Mouse (Mus musculus): ENCODE data around the gene Plrg1. TPM values are rescaled to one million over a fixed set of nuclear protein-coding genes. Genes with fewer than 3 reads are reported as not detected.

Plrg1 gene
- total RNA-seq, 2 experiments from 2014 or later: 40.6 to 45.7 TPM

Other genes starting within 250 kb of the Plrg1 start
- 1 to 10 TPM; 2.9 to 3.5 TPM for gene Rbm46, start 179.0 kb upstream of the Plrg1 start, total RNA-seq (2021)
- gene Lrat, start 151.5 kb upstream of the Plrg1 start, total RNA-seq (2021): under 1 TPM; 0.15 to 0.18 TPM
- gene Fgg, start 47.8 kb upstream of the Plrg1 start, total RNA-seq (2021): 1 to 10 TPM in 1 of 2 experiments, under 1 TPM in 1; 0.78 to 5.0 TPM
- gene Fga, start 29.4 kb upstream of the Plrg1 start, total RNA-seq (2021): 1 to 10 TPM in 1 of 2 experiments, under 1 TPM in 1; 0.59 to 8.2 TPM
- 1 to 10 TPM in 1 of 2 experiments, under 1 TPM in 1; 0.27 to 3.4 TPM for gene Fgb, start 5.7 kb upstream of the Plrg1 start, total RNA-seq (2021)
- gene Dchs2, start 72.4 kb downstream of the Plrg1 start, total RNA-seq (2021): 10 to 100 TPM; 17.1 to 18.0 TPM